Mouse (Mus musculus) thymus, adult 2 months (tissue): ENCODE results near the gene Dnajc11.

Experiments
- CTCF ChIP-seq: fragments of 200-500 bp; IDR thresholded peaks from 2 replicates; pipeline ENCODE4 v1.5.1; 2012; ENCODE audit warnings: mild to moderate bottlenecking, control low read depth, low read length, moderate library complexity, borderline replicate concordance; ENCODE audit not compliant: control insufficient read depth, poor library complexity, insufficient read depth; ENCODE audit errors: extremely low read depth
- POLR2A ChIP-seq: fragments of 200-500 bp; IDR thresholded peaks from 2 replicates; pipeline ENCODE4 v1.6.1; 2012; ENCODE audit warnings: mild to moderate bottlenecking, low read length, control low read depth, moderate library complexity; ENCODE audit not compliant: control insufficient read depth, poor library complexity, insufficient read depth; ENCODE audit errors: extremely low read depth

- no peak for TF ChIP-seq POLR2A
- no peak for TF ChIP-seq CTCF
Observed at GRCm38 (mm10) chr4:151902689-151903241, 30.7 kb upstream of the Dnajc11 start.
